Mouse (Mus musculus): ENCODE measurements at regions not wholly inside any gene's neighbourhood (a gene's known extent, or its start where the extent isn't known, plus 50 kb on each side); places are given as distances from the start of the nearest gene placed in this dataset.

DNA sequence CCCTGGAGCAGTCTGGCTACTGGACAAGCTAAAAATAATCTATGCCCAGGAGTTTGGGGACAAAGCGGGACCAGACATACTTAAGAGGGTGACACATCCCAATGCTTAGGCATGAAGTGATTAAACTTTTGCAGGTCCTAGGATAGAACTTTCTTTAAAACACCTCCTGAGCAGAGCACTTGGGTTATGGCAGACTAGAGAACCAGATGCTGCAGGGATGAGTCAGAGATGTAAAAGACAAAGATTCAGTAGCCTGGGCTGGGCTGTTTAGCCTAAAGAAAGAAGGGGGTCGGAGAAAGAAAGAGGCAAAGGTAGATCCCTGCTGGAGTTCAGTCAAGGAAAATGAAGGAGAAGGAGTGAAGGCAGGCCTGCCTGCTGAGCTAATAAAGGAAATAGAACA, 249.0 kb downstream of the Pax3 start:
- TF ChIP-seq CTCF (IDR thresholded peaks at IDR 0.05; ENCODE audit: control insufficient read depth, insufficient read depth, insufficient replicate concordance, low read depth, low read length) (no peak), POLR2A (IDR thresholded peaks at IDR 0.05; ENCODE audit: control insufficient read depth, low read depth, low read length) (no peak)
